Mouse (Mus musculus) limb, embryonic 14.5 days (tissue): Measurements from ENCODE around the gene Actb. TPM values are rescaled to one million over a fixed set of nuclear protein-coding genes. Genes with fewer than 3 reads are reported as not detected.

ENCODE experiments used
- ATAC-seq: fragments of 200-750 bp; cut with Nextera tagmentation; 2 replicates; pipeline ENCODE4 v1.8.0; 2017; ENCODE audit warnings: low read depth, moderate number of reproducible peaks, moderate TSS enrichment; ENCODE audit not compliant: low FRiP score
- DNase-seq: peaks from one replicate; pipeline ENCODE4 v3.0.0-alpha.2; 2015; ENCODE audit warnings: low spot score
- H3K27ac ChIP-seq: fragments of 300-500 bp; sonication (generic); replicated peaks from 2 replicates; pipeline ENCODE4 v1.5.1; 2014; ENCODE audit warnings: low read depth, mild to moderate bottlenecking, low read length, moderate library complexity, mixed read lengths
- H3K27me3 ChIP-seq: fragments of 300-500 bp; sonication (generic); 2 replicates; pipeline ENCODE4 v1.6.1; 2014; ENCODE audit warnings: low read length, mixed read lengths; ENCODE audit not compliant: control insufficient read depth, insufficient read depth
- H3K36me3 ChIP-seq: fragments of 300-500 bp; sonication (generic); 2 replicates; pipeline ENCODE4 v1.6.1; 2014; ENCODE audit warnings: mild to moderate bottlenecking, low read length, moderate library complexity, mixed read lengths; ENCODE audit not compliant: control insufficient read depth, insufficient read depth
- H3K4me1 ChIP-seq: fragments of 300-500 bp; sonication (generic); 2 replicates; pipeline ENCODE4 v1.6.1; 2014; ENCODE audit warnings: antibody characterized with exemption, low read length, mixed read lengths; ENCODE audit not compliant: control insufficient read depth, insufficient read depth
- H3K4me2 ChIP-seq: fragments of 300-500 bp; sonication (generic); replicated peaks from 2 replicates; pipeline ENCODE4 v1.6.1; 2014; ENCODE audit warnings: low read depth, mild to moderate bottlenecking, low read length, moderate library complexity; ENCODE audit not compliant: severe bottlenecking
- H3K4me3 ChIP-seq: fragments of 300-500 bp; sonication (generic); replicated peaks from 2 replicates; pipeline ENCODE4 v1.5.1; 2014; ENCODE audit warnings: low read length
- H3K9ac ChIP-seq: fragments of 300-500 bp; sonication (generic); 2 replicates; pipeline ENCODE4 v1.6.1; 2014; ENCODE audit warnings: mild to moderate bottlenecking, low read depth, low read length, moderate library complexity; ENCODE audit not compliant: severe bottlenecking
- H3K9me3 ChIP-seq: fragments of 300-500 bp; sonication (generic); 2 replicates; pipeline ENCODE4 v1.6.1; 2016; ENCODE audit warnings: low read length; ENCODE audit not compliant: control insufficient read depth
- POLR2A ChIP-seq: fragments of 200-500 bp; IDR thresholded peaks from 2 replicates; pipeline ENCODE4 v1.8.0; 2012; ENCODE audit warnings: inconsistent platforms, mild to moderate bottlenecking, moderate library complexity, borderline replicate concordance; ENCODE audit not compliant: insufficient read depth, insufficient read length; ENCODE audit errors: extremely low read depth
- WGBS: fragments of 180-500 bp; shearing (Covaris S2); extraction: QIAGEN DNeasy Blood & Tissue Kit; methylation state at CpG from one replicate; pipeline ENCODE4 v1.1.7; 2014; 5-methylcytosine and 5-hydroxymethylcytosine counted together
- polyA plus RNA-seq, 2 experiments: library from polyadenylated mRNA; depleted of rRNA in 1 of 2; stranded (reverse) in 1 of 2; unstranded in 1 of 2; fragments of >200 nt; fragmentation: Nextera tagmentation in 1 of 2; extraction: Ambion mirVana in 1 of 2; gene quantifications; 2 replicates each; pipeline versions ENCODE4 v1.2.1 to v1.2.3; 2012 to 2014

The Actb gene
- polyA plus RNA-seq, 2 experiments = 2,733 to 14,101 TPM

- no peak for TF ChIP-seq POLR2A
- Histone ChIP-seq H3K27ac (no peak overlapping the region), H3K9me3 (peaks cover 4% of the 10 kb centered on the region; the same call in 1 of the 2 replicates), H3K27me3 (no peaks in the 10 kb centered on the region), H3K4me1 (no peaks in the 10 kb centered on the region), H3K9ac (no peak overlapping the region), H3K4me3 (no peak overlapping the region), H3K4me2 (no peak overlapping the region), H3K36me3 (no peaks in the 10 kb centered on the region)
- ATAC-seq (no peak), DNase-seq (no peak)
- WGBS = 72% methylated on average over 6 of the region's 6 CpGs
These were observed 53.0 kb downstream of the Actb start for GRCm38 (mm10) chr5:142853585-142853984.

Other genes starting within 250 kb of the Actb start
- gene Slc29a4, start 214.2 kb downstream of the Actb start, polyA plus RNA-seq (2012; rRNA removed) = 8.0 and 11.6 TPM in 2 replicates
- gene Slc29a4, start 214.2 kb downstream of the Actb start, polyA plus RNA-seq (2014; fragmentation: Nextera tagmentation; extraction: Ambion mirVana) = 5.8 and 7.6 TPM in 2 replicates
- gene Tnrc18, start 89.1 kb downstream of the Actb start, polyA plus RNA-seq (2012; rRNA removed) = 61.1 and 85.3 TPM in 2 replicates
- gene Tnrc18, start 89.1 kb downstream of the Actb start, polyA plus RNA-seq (2014; fragmentation: Nextera tagmentation; extraction: Ambion mirVana) = 46.6 and 55.7 TPM in 2 replicates
- gene Fbxl18, start 11.3 kb downstream of the Actb start, polyA plus RNA-seq (2012; rRNA removed) = 12.5 and 21.1 TPM in 2 replicates
- gene Fbxl18, start 11.3 kb downstream of the Actb start, polyA plus RNA-seq (2014; fragmentation: Nextera tagmentation; extraction: Ambion mirVana) = 9.4 and 10.2 TPM in 2 replicates
- 395 and 512 TPM in 2 replicates for gene Fscn1, start 53.6 kb upstream of the Actb start, polyA plus RNA-seq (2012; rRNA removed)
- 356 and 368 TPM in 2 replicates for gene Fscn1, start 53.6 kb upstream of the Actb start, polyA plus RNA-seq (2014; fragmentation: Nextera tagmentation; extraction: Ambion mirVana)
- gene Rnf216, start 206.2 kb upstream of the Actb start, polyA plus RNA-seq (2012; rRNA removed) = 41.5 and 47.3 TPM in 2 replicates
- gene Rnf216, start 206.2 kb upstream of the Actb start, polyA plus RNA-seq (2014; fragmentation: Nextera tagmentation; extraction: Ambion mirVana) = 34.2 and 35.1 TPM in 2 replicates
- not detected in 2 replicates for gene Olfr718-ps1, start 240.8 kb upstream of the Actb start, polyA plus RNA-seq (2012; rRNA removed)
- gene Olfr718-ps1, start 240.8 kb upstream of the Actb start, polyA plus RNA-seq (2014; fragmentation: Nextera tagmentation; extraction: Ambion mirVana) = not detected in 2 replicates